Mouse (Mus musculus) limb, embryonic 14.5 days (tissue): ENCODE measurements at regions not wholly inside any gene's neighbourhood (a gene's known extent, or its start where the extent isn't known, plus 50 kb on each side); places are given as distances from the start of the nearest gene placed in this dataset.

Source experiments
- ATAC-seq: fragments of 200-750 bp; cut with Nextera tagmentation; 2 replicates; pipeline ENCODE4 v1.8.0; 2017; ENCODE audit warnings: low read depth, moderate number of reproducible peaks, moderate TSS enrichment; ENCODE audit not compliant: low FRiP score
- DNase-seq: peaks from one replicate; pipeline ENCODE4 v3.0.0-alpha.2; 2015; ENCODE audit warnings: low spot score
- H3K27ac ChIP-seq: fragments of 300-500 bp; sonication (generic); replicated peaks from 2 replicates; pipeline ENCODE4 v1.5.1; 2014; ENCODE audit warnings: low read depth, mild to moderate bottlenecking, low read length, moderate library complexity, mixed read lengths
- H3K27me3 ChIP-seq: fragments of 300-500 bp; sonication (generic); 2 replicates; pipeline ENCODE4 v1.6.1; 2014; ENCODE audit warnings: low read length, mixed read lengths; ENCODE audit not compliant: control insufficient read depth, insufficient read depth
- H3K36me3 ChIP-seq: fragments of 300-500 bp; sonication (generic); 2 replicates; pipeline ENCODE4 v1.6.1; 2014; ENCODE audit warnings: mild to moderate bottlenecking, low read length, moderate library complexity, mixed read lengths; ENCODE audit not compliant: control insufficient read depth, insufficient read depth
- H3K4me1 ChIP-seq: fragments of 300-500 bp; sonication (generic); 2 replicates; pipeline ENCODE4 v1.6.1; 2014; ENCODE audit warnings: antibody characterized with exemption, low read length, mixed read lengths; ENCODE audit not compliant: control insufficient read depth, insufficient read depth
- H3K4me2 ChIP-seq: fragments of 300-500 bp; sonication (generic); replicated peaks from 2 replicates; pipeline ENCODE4 v1.6.1; 2014; ENCODE audit warnings: low read depth, mild to moderate bottlenecking, low read length, moderate library complexity; ENCODE audit not compliant: severe bottlenecking
- H3K4me3 ChIP-seq: fragments of 300-500 bp; sonication (generic); replicated peaks from 2 replicates; pipeline ENCODE4 v1.5.1; 2014; ENCODE audit warnings: low read length
- H3K9ac ChIP-seq: fragments of 300-500 bp; sonication (generic); 2 replicates; pipeline ENCODE4 v1.6.1; 2014; ENCODE audit warnings: mild to moderate bottlenecking, low read depth, low read length, moderate library complexity; ENCODE audit not compliant: severe bottlenecking
- H3K9me3 ChIP-seq: fragments of 300-500 bp; sonication (generic); 2 replicates; pipeline ENCODE4 v1.6.1; 2016; ENCODE audit warnings: low read length; ENCODE audit not compliant: control insufficient read depth
- POLR2A ChIP-seq: fragments of 200-500 bp; IDR thresholded peaks from 2 replicates; pipeline ENCODE4 v1.8.0; 2012; ENCODE audit warnings: inconsistent platforms, mild to moderate bottlenecking, moderate library complexity, borderline replicate concordance; ENCODE audit not compliant: insufficient read depth, insufficient read length; ENCODE audit errors: extremely low read depth
- WGBS: fragments of 180-500 bp; shearing (Covaris S2); extraction: QIAGEN DNeasy Blood & Tissue Kit; methylation state at CpG from one replicate; pipeline ENCODE4 v1.1.7; 2014; 5-methylcytosine and 5-hydroxymethylcytosine counted together

- Histone ChIP-seq H3K4me3 (no peak overlapping the region), H3K9me3 (no peaks in the 10 kb centered on the region), H3K27me3 (no peaks in the 10 kb centered on the region), H3K4me1 (no peaks in the 10 kb centered on the region), H3K27ac (no peak overlapping the region), H3K4me2 (no peak overlapping the region), H3K9ac (no peak overlapping the region), H3K36me3 (no peaks in the 10 kb centered on the region)
- DNase-seq (no peak), ATAC-seq (no peak)
- TF ChIP-seq POLR2A = no peak
- 82% methylated on average over 1 of the region's 1 CpGs for WGBS
Observed at GRCm38 (mm10) chr14:36624134-36624533, 344.4 kb downstream of the Ccser2 start.

- Histone ChIP-seq H3K36me3 (no peaks in the 10 kb centered on the region), H3K4me1 (no peaks in the 10 kb centered on the region), H3K4me3 (no peak overlapping the region), H3K4me2 (no peak overlapping the region), H3K9me3 (no peaks in the 10 kb centered on the region), H3K27me3 (no peaks in the 10 kb centered on the region), H3K9ac (no peak overlapping the region), H3K27ac (no peak overlapping the region)
- no peak for TF ChIP-seq POLR2A
- DNase-seq (no peak), ATAC-seq (no peak)
- 89% methylated on average over 1 of the region's 1 CpGs for WGBS
Observed at GRCm38 (mm10) chr14:36623036-36623435, 345.5 kb downstream of the Ccser2 start.

DNA sequence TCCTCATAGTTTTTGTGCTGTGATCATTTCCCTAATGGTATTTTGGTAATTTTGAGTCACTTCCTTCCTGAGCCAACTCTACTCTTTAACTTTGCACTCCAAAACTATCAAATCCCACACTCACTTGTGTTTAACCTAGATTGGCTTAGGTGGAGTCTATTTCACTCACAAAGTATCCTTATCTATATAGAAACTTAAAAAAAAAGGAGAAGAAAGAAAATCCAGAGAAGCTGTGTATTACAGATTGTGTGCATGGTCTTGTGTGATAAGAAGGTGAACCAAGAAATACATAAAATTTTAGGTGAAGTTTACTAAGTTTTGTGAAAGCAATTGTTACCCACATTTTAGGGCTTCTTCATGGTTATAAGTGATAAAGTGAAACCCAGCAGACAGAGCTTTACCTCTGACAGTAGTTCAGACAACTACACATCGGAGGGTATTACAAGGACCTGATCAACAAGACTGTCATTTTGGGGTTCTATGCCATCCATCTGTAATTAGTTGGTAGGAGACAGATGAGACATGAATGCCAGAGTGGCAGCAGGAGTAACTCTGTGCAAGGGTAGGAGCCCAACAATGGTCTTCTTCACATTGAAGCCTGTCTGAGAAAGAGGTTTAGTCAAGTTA, 350.0 kb downstream of the Ccser2 start:
- TF ChIP-seq POLR2A = no peak
- H3K36me3 ChIP-seq = no peaks in the 10 kb centered on the region
- no peak overlapping the region for H3K4me2 ChIP-seq
- no peaks in the 10 kb centered on the region for H3K27me3 ChIP-seq
- no peak for DNase-seq
- no peak overlapping the region for H3K27ac ChIP-seq
- no peak overlapping the region for H3K9ac ChIP-seq
- H3K4me1 ChIP-seq = no peaks in the 10 kb centered on the region
- WGBS = 89% methylated on average over 1 of the region's 1 CpGs
- H3K9me3 ChIP-seq = no peaks in the 10 kb centered on the region
- ATAC-seq = no peak
- no peak overlapping the region for H3K4me3 ChIP-seq

- no peaks in the 10 kb centered on the region for H3K36me3 ChIP-seq
- no peak overlapping the region for H3K4me3 ChIP-seq
- no peak overlapping the region for H3K4me2 ChIP-seq
- WGBS = 78% methylated on average over 5 of the region's 5 CpGs
- H3K27me3 ChIP-seq = no peaks in the 10 kb centered on the region
- TF ChIP-seq POLR2A = no peak
- no peaks in the 10 kb centered on the region for H3K9me3 ChIP-seq
- no peak for ATAC-seq
- no peaks in the 10 kb centered on the region for H3K4me1 ChIP-seq
- no peak overlapping the region for H3K9ac ChIP-seq
- DNase-seq = no peak
- no peak overlapping the region for H3K27ac ChIP-seq
Observed at GRCm38 (mm10) chr14:36617987-36618386, 350.6 kb downstream of the Ccser2 start.

- DNase-seq (no peak), ATAC-seq (no peak)
- H3K27me3 ChIP-seq = no peaks in the 10 kb centered on the region
- no peaks in the 10 kb centered on the region for H3K36me3 ChIP-seq
- 69% methylated on average over 3 of the region's 3 CpGs for WGBS
- H3K9ac ChIP-seq = no peak overlapping the region
- H3K4me1 ChIP-seq = no peaks in the 10 kb centered on the region
- H3K9me3 ChIP-seq = no peaks in the 10 kb centered on the region
- no peak overlapping the region for H3K27ac ChIP-seq
- TF ChIP-seq POLR2A = no peak
- no peak overlapping the region for H3K4me3 ChIP-seq
- no peak overlapping the region for H3K4me2 ChIP-seq
Observed at GRCm38 (mm10) chr14:36614926-36615325, 353.7 kb downstream of the Ccser2 start.

DNA sequence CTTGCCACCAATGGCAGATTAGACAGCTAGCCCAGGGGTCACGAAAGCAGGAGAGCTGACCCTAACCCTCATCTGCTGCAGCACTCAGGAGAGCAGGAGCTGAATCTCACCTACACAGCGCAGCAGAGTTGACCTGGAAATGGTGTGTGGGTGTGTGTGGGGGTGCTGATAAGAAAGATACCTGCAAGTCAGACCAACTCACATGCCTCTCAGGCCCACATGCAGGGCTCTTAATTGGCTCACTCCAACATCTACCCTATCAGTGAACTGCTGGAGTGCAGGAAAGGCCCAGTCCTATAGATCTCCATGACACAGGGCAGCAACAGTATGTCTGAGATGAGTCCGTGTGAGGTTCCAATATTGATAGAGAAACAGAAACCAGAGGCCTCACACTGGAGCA, 355.7 kb downstream of the Ccser2 start:
- Histone ChIP-seq H3K4me3 (no peak overlapping the region), H3K9ac (no peak overlapping the region), H3K4me2 (no peak overlapping the region), H3K27ac (no peak overlapping the region), H3K27me3 (no peaks in the 10 kb centered on the region), H3K36me3 (no peaks in the 10 kb centered on the region), H3K4me1 (no peaks in the 10 kb centered on the region), H3K9me3 (no peaks in the 10 kb centered on the region)
- ATAC-seq (no peak), DNase-seq (no peak)
- TF ChIP-seq POLR2A = no peak
- 92% methylated on average over 3 of the region's 3 CpGs for WGBS
